Mouse (Mus musculus) erythroid progenitor cell, adult 5-6 weeks (primary cell): ENCODE results near the gene Zbtb5. TPM values are rescaled to one million over a fixed set of nuclear protein-coding genes. Genes with fewer than 3 reads are reported as not detected.
"Not testable (repeated sequence)": the region's sequence is repeated elsewhere in the genome, so short reads cannot be mapped to it uniquely, and the experiment has no call there.

Experiments
- ATAC-seq: replicated peaks from 2 replicates; pipeline ENCODE4 v1.8.0; 2016; ENCODE audit warnings: moderate number of reproducible peaks, mild to moderate bottlenecking, moderate TSS enrichment, inconsistent platforms; ENCODE audit not compliant: poor library complexity, low FRiP score, severe bottlenecking
- total RNA-seq, 2 experiments: library from RNA; stranded (forward) in 1 of 2; stranded (reverse) in 1 of 2; fragments of 150-400 nt in 1 of 2; fragments of 186-747, 209-891 nt in 1 of 2; gene quantifications; 2 replicates each; pipeline versions ENCODE4 v1.2.3 to v1.2.4; 2015 to 2017; ENCODE audit warnings: low replicate concordance in 2 of 2

Gene Zbtb5
- total RNA-seq (2015; ENCODE audit: low replicate concordance) (8.3 and 15.5 TPM in 2 replicates), total RNA-seq (2017; ENCODE audit: low replicate concordance) (9.3 and 20.2 TPM in 2 replicates)

DNA sequence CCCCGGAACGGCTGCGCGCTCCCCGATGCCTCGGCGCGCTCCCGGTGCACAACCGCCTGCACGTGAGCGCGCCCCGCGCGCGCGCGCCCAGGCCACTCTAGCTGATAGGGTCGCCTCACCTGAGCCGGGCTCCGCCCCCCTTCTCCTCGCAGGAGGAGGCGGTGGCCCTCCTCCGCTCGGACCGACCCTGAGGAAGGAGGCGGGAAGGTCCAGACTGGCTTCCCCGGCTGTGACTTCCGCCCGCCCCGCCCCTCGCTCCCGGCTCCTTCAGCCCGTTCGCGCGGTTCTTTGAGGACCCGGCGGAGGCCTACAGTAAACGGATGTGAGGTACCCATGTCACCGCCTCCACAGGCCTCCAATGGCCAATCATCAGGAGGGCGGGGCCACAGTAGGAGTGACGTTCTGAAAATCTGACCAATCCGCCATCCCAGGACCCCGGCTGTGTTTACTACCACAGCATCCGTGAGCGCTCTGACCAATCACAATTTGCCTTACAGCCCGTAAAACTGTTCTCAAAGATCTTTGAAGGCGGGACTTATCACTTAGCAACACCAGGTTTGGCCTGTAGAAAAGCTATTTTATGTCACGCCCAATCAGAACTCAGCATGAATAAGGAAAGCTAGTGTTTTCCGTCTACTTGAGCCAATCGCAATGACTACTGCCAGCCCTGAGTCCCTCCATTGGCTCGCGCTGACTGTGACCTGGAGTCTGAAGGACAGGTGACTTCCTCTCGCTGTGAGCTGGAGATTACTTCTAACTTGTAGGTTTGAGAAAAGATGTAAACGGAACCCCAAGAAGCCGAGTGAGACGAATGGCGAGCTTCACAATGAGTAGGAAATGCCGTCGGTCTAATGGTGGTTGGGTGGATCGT, at the start of gene Zbtb5:
TSS of gene Zbtb5 (minus strand) at position 308 of the 871 bp plus-strand sequence.
- ATAC-seq = peak; percentile 87

DNA sequence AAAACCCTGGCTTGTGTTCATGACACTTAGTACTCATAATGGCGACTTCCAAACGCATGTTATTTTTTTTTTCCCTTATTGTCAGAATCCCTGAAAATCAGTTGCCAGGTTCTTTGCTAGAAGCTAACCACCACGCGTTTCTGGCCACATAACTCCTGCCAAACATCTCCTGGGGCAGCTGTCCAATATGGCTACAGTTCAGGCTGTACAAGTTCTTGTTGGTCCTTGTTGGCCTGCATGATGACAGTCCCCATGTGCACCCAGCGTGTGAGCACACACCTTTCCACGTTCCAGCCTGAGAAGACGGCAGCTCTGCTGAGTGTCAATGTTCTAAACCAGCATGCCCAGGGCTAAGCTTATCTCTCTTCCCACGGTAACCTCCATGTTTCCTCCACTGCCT, 43.2 kb upstream of the Zbtb5 start:
- ATAC-seq = no peak

DNA sequence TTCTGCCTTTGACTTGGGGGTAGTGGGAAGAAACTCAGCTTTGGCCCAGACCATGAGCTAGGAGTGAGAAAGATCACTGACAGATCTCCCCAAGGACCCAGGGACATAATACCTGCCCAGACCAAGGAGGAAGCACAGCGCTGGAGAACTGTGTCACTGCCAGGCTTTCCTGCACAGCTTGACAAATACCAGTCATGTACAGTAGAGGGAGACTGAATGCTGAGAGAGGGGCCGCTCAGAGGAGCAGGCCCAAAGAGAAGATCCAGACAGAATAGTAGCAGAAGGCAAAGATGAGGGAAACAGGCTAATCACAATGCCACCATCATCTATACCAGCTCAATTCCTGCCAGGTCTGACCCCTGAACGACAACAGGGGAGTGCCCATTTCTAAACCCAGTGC, 42.6 kb upstream of the Zbtb5 start:
- ATAC-seq = peak; percentile 40; the same call in 1 of the 2 replicates

DNA sequence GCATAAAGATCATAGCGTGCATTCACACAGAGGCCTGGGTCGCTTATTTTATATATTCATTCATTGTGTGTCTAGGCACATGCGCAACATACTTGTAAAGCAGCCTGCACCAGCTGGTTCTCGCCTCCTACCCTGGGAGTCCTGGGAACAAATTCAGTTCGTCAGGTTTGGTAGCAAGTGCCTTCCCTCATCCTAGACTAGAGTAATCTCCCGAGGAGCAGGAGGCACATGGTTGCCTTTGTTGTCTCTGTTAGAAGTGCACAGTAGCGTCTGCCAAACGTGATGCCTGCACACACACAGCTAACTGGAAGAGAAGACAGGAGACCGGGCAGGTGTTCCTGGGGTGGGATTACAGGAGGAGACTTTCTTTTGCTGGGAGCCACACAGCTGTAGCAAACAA, 35.7 kb upstream of the Zbtb5 start:
- ATAC-seq = no peak

DNA sequence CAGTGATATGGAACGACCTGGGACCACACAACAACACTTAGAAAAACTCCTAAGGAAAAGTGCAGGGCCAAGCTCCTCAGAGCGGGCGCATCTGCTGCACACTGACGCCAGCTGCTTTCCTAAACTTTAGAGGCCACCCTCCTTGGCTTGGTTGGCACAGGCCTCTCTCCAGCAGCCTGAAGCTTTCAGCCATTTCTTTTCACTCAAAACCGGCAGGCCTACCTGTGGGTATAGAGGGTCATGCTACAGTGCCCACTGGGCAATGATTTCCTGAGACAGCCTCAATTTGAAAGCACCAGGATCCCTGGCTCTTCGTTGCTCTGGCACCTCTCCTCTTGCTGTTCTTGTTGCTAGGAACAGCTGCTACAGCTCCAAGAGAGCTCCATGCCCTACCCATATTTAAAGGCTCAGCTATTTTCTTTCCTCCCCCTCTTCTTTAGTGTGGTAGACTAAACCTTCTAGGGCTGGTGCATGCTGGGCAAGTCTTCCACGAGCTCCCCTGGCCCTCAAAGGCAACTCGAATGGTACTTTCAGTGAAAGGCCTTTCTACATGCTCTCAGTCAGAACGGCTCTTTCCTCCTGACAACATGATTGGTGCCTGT, 35.2 kb upstream of the Zbtb5 start:
- no peak for ATAC-seq

DNA sequence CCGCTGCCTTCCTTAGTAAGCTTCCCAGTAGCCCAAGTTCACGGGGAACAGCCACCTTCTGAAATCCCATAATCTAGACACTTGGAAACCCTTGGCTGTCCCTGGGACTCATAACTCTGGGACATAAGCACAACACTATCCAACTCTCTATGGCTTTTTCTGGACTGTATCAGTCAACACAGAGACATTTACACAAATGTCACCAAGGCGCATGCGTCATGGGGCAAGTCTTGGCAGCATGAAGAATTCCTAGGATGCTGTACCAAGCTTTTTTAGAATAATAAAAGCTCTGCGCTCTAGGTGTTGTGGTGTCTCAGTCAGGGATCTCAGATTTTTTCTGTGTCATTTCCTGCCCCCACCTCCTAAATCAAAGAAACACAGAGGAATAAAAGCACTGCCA, 34.5 kb upstream of the Zbtb5 start:
- ATAC-seq = no peak

DNA sequence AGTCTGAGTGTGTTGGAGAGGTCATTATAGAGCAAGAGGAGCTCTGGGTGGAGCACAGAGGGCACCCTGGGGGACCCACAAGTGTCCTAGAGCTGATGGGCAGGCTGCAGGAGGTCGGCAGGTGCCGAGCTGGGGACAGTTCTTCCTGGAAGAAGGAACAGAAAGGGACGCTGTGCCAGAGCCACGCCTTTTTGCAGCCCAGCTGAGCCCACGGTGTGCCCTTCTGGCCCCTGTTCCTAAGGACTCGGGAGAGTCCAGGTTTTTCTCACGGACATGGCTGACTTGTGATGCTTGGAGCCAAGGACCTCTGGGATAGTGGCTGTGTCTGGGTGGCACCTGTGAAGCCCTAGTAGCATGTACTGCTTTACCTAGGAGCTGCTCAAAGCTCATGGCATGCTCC, 28.6 kb upstream of the Zbtb5 start:
- no peak for ATAC-seq

DNA sequence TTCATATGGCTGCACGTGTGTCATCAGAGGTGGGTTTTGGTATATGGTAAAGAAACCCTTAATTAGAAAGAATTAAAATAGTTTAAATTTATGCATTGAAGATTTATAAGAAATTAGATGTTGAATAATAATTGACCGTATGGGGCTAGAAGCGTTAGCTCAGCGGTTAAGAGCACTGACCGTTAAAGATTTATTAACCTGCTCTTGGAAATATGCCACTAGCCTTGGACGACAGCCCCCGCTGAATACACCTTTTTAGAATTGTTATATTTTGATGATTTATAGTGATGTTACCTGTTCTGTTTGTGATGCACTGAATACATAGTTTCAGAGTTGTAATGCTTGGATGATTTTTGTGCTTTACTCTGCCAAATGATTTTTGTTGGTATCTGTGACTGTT, 27.3 kb upstream of the Zbtb5 start:
- ATAC-seq = not testable (repeated sequence)

DNA sequence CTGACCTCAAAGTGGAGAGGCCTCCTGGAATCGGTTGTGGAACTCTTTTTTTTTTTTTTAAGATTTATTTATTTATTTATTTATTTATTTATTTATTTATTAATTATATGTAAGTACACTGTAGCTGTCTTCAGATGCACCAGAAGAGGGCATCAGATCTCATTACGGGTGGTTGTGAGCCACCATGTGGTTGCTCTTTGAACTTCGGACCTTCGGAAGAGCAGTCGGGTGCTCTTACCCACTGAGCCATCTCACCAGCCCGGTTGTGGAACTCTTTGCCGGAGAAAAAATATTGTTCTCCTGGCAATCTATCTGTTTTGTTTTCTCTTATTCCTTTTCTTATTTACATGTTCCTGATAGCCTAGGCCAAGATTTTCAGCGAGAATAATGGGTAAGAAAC, 26.7 kb upstream of the Zbtb5 start:
- not testable (repeated sequence) for ATAC-seq

DNA sequence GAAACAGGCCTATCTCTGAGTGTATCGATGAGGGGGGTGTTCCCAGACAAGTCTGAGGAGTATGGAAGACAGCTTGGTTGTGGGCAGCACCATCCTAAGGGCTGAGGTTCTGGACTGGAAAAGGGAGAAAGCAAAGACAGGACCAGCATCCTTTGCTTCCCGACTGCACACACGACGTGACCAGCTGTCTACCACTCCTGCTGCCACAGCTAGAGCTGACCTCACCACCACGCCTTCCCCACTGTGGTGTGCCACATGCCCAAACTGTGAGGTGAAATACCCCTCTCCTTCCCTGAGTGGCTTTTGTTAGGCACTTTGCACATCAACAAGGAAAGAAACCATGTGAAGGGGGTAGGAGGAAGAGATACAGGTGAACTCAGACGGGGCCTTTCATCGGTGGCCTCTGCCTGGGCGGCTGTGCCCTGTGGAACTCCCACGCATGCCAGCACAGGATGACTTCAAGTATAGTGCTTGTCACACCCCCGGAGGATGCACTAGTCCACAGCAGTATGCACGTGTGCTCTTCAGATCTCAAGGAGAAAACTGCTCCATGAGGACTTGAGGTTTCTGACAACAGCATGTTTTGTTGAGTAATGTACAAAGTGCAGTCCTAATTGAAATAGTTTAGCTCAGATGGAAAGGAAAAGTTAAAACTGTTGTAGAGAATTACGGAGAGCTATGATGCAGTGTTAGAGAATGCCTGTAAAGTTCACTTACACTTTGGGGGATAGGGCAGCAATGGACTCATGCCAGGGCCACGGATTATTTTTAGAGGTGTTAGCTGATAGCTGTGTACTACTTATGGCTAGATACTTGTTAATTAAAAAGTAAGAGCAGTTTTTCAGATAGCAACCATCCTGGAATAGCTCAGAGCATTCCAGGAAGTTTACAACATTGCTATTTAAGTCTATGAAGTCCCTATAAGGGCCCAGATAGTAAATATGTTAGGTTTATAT, 25.5 kb upstream of the Zbtb5 start:
- no peak for ATAC-seq

DNA sequence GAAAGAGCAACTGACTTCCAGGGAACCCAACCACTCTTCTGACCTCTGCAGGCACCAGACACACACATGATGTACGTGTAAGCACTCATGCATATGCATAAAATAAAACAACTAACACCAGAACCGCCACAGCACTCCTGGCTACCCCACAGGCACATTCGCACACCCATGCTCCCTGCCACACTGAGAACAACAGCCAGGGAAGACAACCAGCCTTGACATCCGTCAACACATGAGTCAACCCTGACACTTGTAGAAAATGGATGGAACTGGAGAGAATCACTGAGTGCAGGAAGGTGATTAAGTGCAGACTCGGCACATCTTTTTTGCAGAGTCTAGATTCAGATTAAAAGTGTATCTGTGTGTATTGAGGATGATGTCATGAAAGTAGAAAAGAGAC, 24.4 kb upstream of the Zbtb5 start:
- ATAC-seq = no peak

DNA sequence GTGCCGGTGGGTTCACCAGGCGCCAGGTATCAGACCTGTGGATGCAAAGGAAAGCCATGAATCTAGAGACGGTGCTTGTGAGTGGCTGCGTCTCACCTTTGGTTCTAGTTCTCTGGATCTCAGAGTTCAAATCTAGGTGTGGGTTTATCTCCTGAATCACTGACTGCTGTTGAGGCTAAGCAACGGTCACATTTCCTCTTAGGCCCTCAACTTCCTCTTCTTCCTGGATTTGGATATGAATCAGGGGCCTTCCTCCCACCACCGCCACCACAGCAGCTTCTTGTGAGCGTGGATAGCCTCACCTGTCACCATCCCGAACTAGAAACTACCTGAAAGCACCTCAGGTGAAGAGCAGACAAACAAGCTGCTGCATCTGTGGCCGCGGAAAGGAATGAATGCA, 23.8 kb upstream of the Zbtb5 start:
- ATAC-seq = no peak

DNA sequence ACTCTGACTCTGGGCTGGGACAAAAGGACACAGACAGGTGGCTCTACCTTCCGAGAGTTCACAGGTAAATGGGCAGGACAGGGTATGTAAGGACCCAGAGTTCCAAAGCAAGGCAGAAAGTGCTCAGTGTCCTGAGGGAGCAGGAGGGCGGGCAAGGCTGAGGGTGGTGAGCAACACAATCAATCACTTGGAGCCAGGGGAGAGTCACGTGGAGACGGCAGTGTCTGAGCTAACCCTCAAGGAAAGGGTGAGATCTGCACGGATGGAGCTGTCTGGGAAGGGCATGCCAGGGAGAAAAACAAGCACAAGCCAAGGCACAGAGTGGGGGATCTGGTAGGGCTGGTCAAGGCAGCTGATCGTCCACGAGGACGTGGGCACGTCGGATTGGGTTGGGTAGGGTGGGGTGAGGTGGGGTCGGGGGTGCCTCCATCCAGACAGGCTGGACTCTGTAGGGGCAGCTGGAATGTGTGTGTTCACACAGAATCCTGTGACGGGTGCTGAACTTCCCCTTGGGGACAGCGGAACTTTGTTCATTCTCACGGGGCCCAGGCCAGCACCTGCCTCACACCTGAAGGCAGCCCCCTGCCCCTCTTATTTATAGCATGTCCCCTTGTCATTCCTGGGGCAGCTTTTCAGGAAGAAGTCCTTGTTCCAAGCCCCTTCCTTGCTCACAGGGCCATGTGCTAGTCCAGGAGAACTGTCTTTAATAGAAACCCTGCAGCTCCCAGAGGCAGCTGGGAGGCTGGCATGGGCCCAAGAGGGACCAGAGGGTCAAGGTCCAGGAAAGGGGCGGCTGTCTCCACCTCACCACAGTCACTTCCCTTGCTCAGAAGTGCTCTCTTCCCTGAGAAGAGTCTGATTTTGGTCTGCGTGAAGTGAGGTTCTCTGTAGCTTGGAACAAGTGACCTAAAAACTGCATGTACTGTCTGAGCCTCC, 22.7 kb upstream of the Zbtb5 start:
- no peak for ATAC-seq

DNA sequence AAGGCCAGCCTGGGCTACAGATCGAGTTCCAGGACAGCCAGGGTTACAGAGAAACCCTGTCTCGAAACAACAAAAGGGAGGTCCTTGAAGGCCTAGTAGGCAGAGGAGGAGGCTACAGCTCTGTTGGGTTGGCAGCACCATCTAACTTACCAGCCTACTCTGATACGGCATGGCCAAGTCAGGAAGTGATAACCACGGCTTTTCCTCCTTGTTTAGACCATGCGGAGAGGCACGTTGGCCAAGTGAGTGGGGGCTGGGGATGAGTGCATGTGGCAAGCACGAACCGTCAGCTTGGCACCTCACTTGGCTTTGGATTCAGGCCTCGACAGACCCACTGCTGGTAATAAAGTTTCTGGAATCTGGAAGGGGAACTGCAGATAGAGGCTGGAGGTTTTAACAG, 20.4 kb upstream of the Zbtb5 start:
- no peak for ATAC-seq

DNA sequence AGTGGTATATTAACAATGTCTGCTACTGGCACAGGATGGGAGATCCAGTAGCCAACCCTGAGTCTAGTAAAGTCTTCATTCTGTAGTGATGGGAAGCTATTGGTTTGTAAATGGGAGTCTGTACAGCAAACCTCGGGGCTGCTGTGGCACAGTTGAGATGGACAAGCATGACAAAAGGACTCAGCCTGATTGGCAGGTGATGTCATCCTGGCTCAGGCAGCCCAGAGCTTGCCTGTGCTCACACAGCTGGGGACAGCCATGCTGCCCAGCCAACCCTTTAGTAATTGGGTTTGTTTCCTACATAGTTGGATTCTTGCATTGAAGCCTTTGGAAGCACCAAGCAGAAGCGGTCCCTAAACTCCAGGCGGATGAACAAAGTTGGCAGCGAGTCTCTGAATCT, 14.2 kb upstream of the Zbtb5 start:
- no peak for ATAC-seq

DNA sequence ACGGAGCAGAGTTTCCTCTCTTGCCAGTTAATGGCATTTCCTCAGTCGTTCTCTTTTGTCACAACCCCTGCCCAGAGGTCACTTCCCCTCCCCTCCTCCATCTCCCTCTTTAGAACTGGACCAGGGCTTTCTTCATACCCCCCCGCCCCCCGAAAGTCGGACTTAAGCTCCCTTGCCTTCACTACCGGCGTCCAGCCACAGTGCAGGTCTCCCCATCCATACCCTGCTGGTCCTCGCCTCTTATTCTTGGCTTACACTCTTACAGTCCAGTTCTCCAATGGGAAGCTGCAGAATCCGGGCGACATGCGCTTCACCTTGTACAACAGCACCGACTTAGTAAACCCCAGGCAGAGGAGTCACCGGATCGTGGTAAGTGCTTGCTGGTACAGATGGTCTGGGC, 6.8 kb upstream of the Zbtb5 start:
- ATAC-seq = no peak

DNA sequence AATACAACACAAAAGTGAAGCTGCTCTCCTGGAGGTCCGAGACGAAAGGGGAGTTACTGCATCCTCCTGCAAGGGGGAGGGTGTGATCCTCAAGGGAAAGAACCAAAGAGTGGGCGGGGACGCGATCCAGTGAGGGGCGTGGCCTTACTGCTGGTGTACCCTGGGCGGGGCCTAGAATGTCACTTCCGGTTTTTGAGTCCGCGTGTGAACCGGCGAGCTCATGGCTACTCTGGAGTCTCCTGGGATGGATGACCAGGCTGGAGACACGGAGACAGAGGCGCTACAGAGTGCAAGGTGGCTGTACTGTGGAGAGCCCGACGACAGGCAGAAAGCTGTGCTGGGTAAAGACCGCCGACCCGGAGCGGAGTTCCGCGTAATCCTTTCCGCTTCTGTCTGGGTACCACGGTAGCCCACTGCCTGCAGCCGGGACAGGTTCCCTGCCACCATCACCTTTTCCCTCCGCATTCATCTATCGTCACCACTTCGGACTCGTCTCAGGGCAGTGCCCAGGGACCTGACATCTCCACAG, 6.3 kb upstream of the Zbtb5 start, which contains the start of gene Polr1e:
TSS of gene Polr1e (plus strand) at position 132 of the 529 bp plus-strand sequence.
- peak; percentile 95 for ATAC-seq

DNA sequence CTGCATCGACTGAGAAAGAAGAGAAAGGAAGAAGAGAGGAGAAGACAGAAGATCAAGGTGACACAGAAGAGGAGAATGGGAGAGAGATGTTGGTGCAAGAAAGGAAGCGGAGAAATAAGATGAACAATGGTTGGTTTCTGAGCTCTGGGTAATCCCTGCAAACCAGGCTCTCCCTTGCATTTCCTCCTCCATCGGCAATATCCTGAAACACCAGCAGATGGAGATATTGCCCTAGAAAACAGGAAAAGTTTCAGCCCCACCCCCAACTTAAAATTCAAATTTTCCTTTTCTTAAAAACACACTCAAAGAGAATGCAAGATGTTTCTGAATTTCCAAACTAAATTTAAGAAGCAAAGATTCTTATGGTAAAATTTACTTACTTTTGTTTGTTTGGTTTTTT, 3.4 kb upstream of the Zbtb5 start:
- ATAC-seq = no peak

DNA sequence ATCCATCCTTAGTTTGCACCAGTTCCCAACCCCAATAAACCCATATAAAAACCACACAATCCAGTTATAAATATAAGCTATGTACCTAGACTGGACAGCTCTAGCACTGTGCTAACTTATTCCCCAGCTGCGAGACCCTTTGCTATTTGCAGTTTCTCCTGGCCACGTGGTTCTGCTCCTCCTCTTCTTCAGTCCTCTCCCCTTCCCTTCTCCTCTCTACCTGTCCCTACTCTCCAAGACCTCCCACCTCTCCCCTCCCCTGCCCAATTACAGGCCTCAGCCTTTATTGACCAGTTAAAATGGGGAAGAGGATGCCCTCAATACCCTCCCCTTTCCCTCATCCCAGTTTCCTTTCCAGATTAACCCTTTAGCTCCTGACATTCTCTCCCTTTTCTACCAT, 1.3 kb upstream of the Zbtb5 start:
- ATAC-seq = no peak
